In genomic region chr13:104178650-104179121, GRCm38 (mm10) we compare ENCODE assay signal across 8 mouse cellular contexts. TPM values are rescaled to one million over a fixed set of nuclear protein-coding genes. Genes with fewer than 3 reads are reported as not detected.
DNase-seq lines count a peak whose midpoint lies in the region; ATAC-seq lines count a peak whose summit lies in the region.

Gene Trim23, plus strand, starts transcription at chr13:104178797.

- DNase-seq in CD4-positive, CD25-positive, alpha-beta regulatory T cell, adult 2 months (ENCODE audit: low read depth, low spot score) = peak; percentile 99
- DNase-seq in fat pad, adult 2 months (ENCODE audit: extremely low read depth, low read depth, low spot score) = peak; percentile 78
- DNase-seq in kidney, postnatal 10 days = peak; percentile 99
- peak; percentile 95 to 96 for DNase-seq in natural killer cell, adult 2 months (ENCODE audit: low spot score in 2 of 2)

- no peaks in the 10 kb centered on the region for H3K9me3 ChIP-seq in heart, embryonic 13.5 days
- no peaks in the 10 kb centered on the region for H3K9me3 ChIP-seq in liver, embryonic 12.5 days (replicated peaks)
- H3K9me3 ChIP-seq in stomach, embryonic 15.5 days = no peaks in the 10 kb centered on the region

- H3K9ac ChIP-seq in heart, embryonic 13.5 days = peak within 1 kb of the TSS; percentile 93
- peak within 1 kb of the TSS; percentile 82 for H3K9ac ChIP-seq in liver, embryonic 12.5 days
- H3K9ac ChIP-seq in stomach, embryonic 15.5 days = peak within 1 kb of the TSS; percentile 88

- peak within 1 kb of the TSS; percentile 78 for H3K27ac ChIP-seq in brown adipose tissue, adult 24 weeks (replicated peaks; ENCODE audit: low read depth, low read length)
- H3K27ac ChIP-seq in heart, embryonic 13.5 days (replicated peaks) = peak within 1 kb of the TSS; percentile 86
- peak within 1 kb of the TSS; percentile 94 for H3K27ac ChIP-seq in liver, embryonic 12.5 days
- H3K27ac ChIP-seq in stomach, embryonic 15.5 days = peak within 1 kb of the TSS; percentile 84

- H3K4me1 ChIP-seq in brown adipose tissue, adult 24 weeks (ENCODE audit: control insufficient read depth, insufficient read depth, insufficient read length, low read length) = no peaks in the 10 kb centered on the region; the same call in 1 of the 2 replicates
- peaks cover 18% of the 10 kb centered on the region for H3K4me1 ChIP-seq in heart, embryonic 13.5 days
- peaks cover 25% of the 10 kb centered on the region for H3K4me1 ChIP-seq in liver, embryonic 12.5 days
- no peaks in the 10 kb centered on the region; the same call in 1 of the 2 replicates for H3K4me1 ChIP-seq in stomach, embryonic 15.5 days

- under 1% methylated on average over 38 of the region's 38 CpGs for WGBS in heart, embryonic 13.5 days
- WGBS in liver, embryonic 12.5 days (ENCODE audit: insufficient replicate concordance) = under 1% methylated on average over 38 of the region's 38 CpGs
- under 1% methylated on average over 38 of the region's 38 CpGs for WGBS in stomach, embryonic 15.5 days

- H3K36me3 ChIP-seq in heart, embryonic 13.5 days = peaks cover 40% of the 10 kb centered on the region
- peaks cover 38% of the 10 kb centered on the region for H3K36me3 ChIP-seq in liver, embryonic 12.5 days
- H3K36me3 ChIP-seq in stomach, embryonic 15.5 days = no peaks in the 10 kb centered on the region

- no peaks in the 10 kb centered on the region for H3K27me3 ChIP-seq in heart, embryonic 13.5 days (replicated peaks)
- no peaks in the 10 kb centered on the region for H3K27me3 ChIP-seq in liver, embryonic 12.5 days (replicated peaks)
- H3K27me3 ChIP-seq in stomach, embryonic 15.5 days (replicated peaks) = no peaks in the 10 kb centered on the region

- peak within 1 kb of the TSS; percentile 88 for H3K4me3 ChIP-seq in brown adipose tissue, adult 24 weeks (ENCODE audit: insufficient read depth, low read depth, low read length)
- H3K4me3 ChIP-seq in heart, embryonic 13.5 days = peak within 1 kb of the TSS; percentile 83
- peak within 1 kb of the TSS; percentile 74 for H3K4me3 ChIP-seq in liver, embryonic 12.5 days
- peak within 1 kb of the TSS; percentile 99 for H3K4me3 ChIP-seq in stomach, embryonic 15.5 days (replicated peaks)

- peak within 1 kb of the TSS; percentile 83 for H3K4me2 ChIP-seq in heart, embryonic 13.5 days
- peak within 1 kb of the TSS; percentile 81 for H3K4me2 ChIP-seq in liver, embryonic 12.5 days
- H3K4me2 ChIP-seq in stomach, embryonic 15.5 days = peak within 1 kb of the TSS; percentile 69

- ATAC-seq in heart, embryonic 13.5 days (ENCODE audit: extremely low read depth, insufficient number of reproducible peaks, low FRiP score, low TSS enrichment) = peak; percentile 99
- ATAC-seq in liver, embryonic 12.5 days = peak; percentile 98
- peak; percentile 98 for ATAC-seq in stomach, embryonic 15.5 days (ENCODE audit: insufficient read depth, low FRiP score, low read depth)

RNA-seq across cellular contexts. Expression of gene Trim23, which starts in this region (rescaled TPM):
- polyA plus RNA-seq in brown adipose tissue, adult 24 weeks (2012; ENCODE audit: insufficient read depth, insufficient read length, missing spikeins) = 10.4 and 11.1 TPM in 2 replicates
- 13.6 and 14.5 TPM in 2 replicates for polyA plus RNA-seq in heart, embryonic 13.5 days (2015; fragmentation: Nextera tagmentation; extraction: Ambion mirVana)
- polyA plus RNA-seq in liver, embryonic 12.5 days (2016; fragmentation: Nextera tagmentation; extraction: Ambion mirVana) = 10.6 and 11.4 TPM in 2 replicates
- polyA plus RNA-seq in stomach, embryonic 15.5 days (2015; fragmentation: Nextera tagmentation; extraction: Ambion mirVana) = 13.6 and 15.2 TPM in 2 replicates

Comparison
In these comparisons a context has a peak if more than half of its experiments do, and no peak if none do; other contexts are left out.
1. Peak in every context shown above with its lines: DNase-seq, ATAC-seq, H3K4me3 ChIP-seq and H3K27ac ChIP-seq.